Mouse (Mus musculus): ENCODE measurements around the gene Prim1. TPM values are rescaled to one million over a fixed set of nuclear protein-coding genes. Genes with fewer than 3 reads are reported as not detected.

Gene Prim1
- polyA plus RNA-seq (2014; fragmentation: Nextera tagmentation; extraction: Ambion mirVana), result 87.8 and 88.3 TPM in 2 replicates

DNA sequence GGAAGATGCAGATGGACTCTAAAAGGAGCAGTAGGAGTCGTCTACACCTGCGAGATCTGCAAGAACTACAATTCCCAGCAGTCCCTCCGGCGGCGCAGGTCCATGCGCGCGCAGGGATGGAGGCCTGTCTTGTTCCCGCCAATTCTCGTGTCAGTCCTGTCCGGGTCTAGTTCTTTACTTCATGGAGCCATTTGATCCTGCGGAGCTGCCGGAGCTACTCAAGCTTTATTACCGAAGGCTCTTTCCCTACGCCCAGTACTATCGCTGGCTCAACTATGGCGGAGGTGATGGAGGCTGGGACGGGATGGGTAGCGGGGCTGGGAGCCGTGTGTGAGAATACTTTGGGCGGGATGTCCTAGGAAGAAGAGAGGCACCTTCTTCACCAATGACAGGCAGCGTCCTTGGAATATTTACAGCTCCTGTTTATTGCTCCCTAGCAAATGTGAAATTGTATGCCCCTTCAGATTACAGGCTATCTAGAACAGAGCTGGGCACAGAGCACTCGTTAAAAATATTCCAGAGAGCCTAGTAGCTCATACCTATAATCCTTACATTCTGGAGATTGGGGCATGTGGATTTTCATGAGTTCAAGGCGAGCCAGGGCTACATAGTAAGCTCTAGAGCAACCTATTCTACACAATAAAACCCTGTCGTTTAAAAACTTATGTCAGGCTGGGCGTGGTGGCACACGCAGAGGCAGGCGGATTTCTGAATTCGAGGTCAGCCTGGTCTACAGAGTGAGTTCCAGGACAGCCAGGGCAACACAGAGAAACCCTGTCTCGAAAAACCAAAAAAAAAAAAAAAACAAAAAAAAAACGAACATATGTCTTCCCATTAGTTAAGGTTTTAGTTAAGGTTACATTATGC lies at the start of gene Prim1:
TSS of gene Prim1 (plus strand) at position 101 of the 867 bp plus-strand sequence.
- ATAC-seq (ENCODE audit: low FRiP score), result peak; percentile 96
- Histone ChIP-seq H3K9ac (ENCODE audit: low read depth, low read length) (peak within 1 kb of the TSS; percentile 58), H3K27ac (ENCODE audit: low read depth, low read length) (0 out of 2 replicates have a peak within 1 kb of the TSS, but pooled peaks have one; percentile 17), H3K27me3 (ENCODE audit: control insufficient read depth, insufficient read depth, low read length) (no peaks in the 10 kb centered on the region), H3K4me3 (ENCODE audit: low read depth, low read length) (peak within 1 kb of the TSS; percentile 54), H3K36me3 (ENCODE audit: control insufficient read depth, insufficient read depth, low read length) (0 out of 2 replicates have a peak, but pooled peaks cover 3% of the 10 kb centered on the region), H3K4me1 (replicated peaks; ENCODE audit: control insufficient read depth, insufficient read depth, low read length) (no peaks in the 10 kb centered on the region), H3K9me3 (ENCODE audit: control insufficient read depth, low read length) (no peaks in the 10 kb centered on the region), H3K4me2 (replicated peaks; ENCODE audit: low read depth, low read length) (peak within 1 kb of the TSS; percentile 52)
- WGBS, result 6% methylated on average over 31 of the region's 31 CpGs
- peak; percentile 88 for DNase-seq (ENCODE audit: low spot score)

GRCm38 (mm10) chr10:127966506-127966905 lies 48.5 kb upstream of the Prim1 start:
- 90% methylated on average over 6 of the region's 6 CpGs for WGBS
- H3K4me2 ChIP-seq (replicated peaks; ENCODE audit: low read depth, low read length), result no peak overlapping the region
- H3K27me3 ChIP-seq (ENCODE audit: control insufficient read depth, insufficient read depth, low read length), result no peaks in the 10 kb centered on the region
- H3K36me3 ChIP-seq (ENCODE audit: control insufficient read depth, insufficient read depth, low read length), result no peaks in the 10 kb centered on the region
- no peaks in the 10 kb centered on the region for H3K4me1 ChIP-seq (replicated peaks; ENCODE audit: control insufficient read depth, insufficient read depth, low read length)
- no peak overlapping the region for H3K4me3 ChIP-seq (ENCODE audit: low read depth, low read length)
- ATAC-seq (ENCODE audit: low FRiP score), result no peak
- no peak overlapping the region for H3K27ac ChIP-seq (ENCODE audit: low read depth, low read length)
- DNase-seq (ENCODE audit: low spot score), result no peak
- H3K9me3 ChIP-seq (ENCODE audit: control insufficient read depth, low read length), result no peaks in the 10 kb centered on the region
- no peak overlapping the region for H3K9ac ChIP-seq (ENCODE audit: low read depth, low read length)

DNA sequence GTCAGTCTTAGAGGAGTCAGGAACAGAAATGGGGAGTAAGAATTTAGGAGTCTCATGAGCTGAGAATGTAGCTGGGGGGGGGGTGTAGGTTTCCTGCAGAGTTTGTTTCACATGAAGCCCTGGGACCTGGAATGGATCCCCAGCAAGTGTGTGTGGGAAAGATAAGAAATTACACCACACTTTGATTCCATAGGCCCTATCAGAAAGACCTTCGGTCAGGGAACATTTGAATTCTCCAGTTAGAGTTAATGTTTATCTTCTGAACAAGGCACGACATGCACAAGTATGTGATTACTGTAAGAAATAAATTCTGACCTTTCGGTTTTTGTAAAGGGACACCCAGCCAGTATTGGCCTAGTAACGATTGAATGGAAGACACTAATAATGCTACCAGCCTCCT lies 45.1 kb upstream of the Prim1 start:
- no peaks in the 10 kb centered on the region for H3K27me3 ChIP-seq (ENCODE audit: control insufficient read depth, insufficient read depth, low read length)
- H3K4me3 ChIP-seq (ENCODE audit: low read depth, low read length), result no peak overlapping the region
- no peaks in the 10 kb centered on the region for H3K36me3 ChIP-seq (ENCODE audit: control insufficient read depth, insufficient read depth, low read length)
- 80% methylated on average over 4 of the region's 4 CpGs for WGBS
- no peak overlapping the region for H3K4me2 ChIP-seq (replicated peaks; ENCODE audit: low read depth, low read length)
- H3K4me1 ChIP-seq (replicated peaks; ENCODE audit: control insufficient read depth, insufficient read depth, low read length), result no peaks in the 10 kb centered on the region
- no peaks in the 10 kb centered on the region for H3K9me3 ChIP-seq (ENCODE audit: control insufficient read depth, low read length)
- no peak for ATAC-seq (ENCODE audit: low FRiP score)
- H3K9ac ChIP-seq (ENCODE audit: low read depth, low read length), result no peak overlapping the region
- no peak overlapping the region for H3K27ac ChIP-seq (ENCODE audit: low read depth, low read length)
- no peak for DNase-seq (ENCODE audit: low spot score)

DNA sequence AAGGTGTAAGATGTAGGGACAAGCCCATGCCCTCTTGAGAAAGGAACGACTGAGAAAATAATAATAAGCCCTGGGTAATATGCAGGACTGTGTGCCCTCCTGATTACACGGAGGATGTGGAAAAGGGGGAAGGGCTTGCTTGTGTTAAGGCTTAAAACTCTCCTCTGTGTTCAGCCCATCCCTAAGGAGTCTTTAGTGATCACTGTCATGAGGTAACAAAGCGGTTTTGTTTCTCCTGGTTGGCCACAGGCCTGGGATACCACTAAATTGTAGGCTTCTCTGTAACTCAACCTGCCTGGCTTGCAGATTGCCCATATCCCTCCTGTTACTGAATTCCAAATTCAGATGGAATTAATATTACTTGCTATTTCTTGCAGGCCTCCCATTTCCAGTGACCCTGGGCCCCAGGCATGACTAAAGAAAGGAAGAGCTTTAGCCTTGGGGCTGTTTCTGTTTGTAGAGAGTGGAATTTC lies 44.6 kb upstream of the Prim1 start:
- no peak overlapping the region for H3K4me2 ChIP-seq (replicated peaks; ENCODE audit: low read depth, low read length)
- DNase-seq (ENCODE audit: low spot score), result no peak
- no peak for ATAC-seq (ENCODE audit: low FRiP score)

DNA sequence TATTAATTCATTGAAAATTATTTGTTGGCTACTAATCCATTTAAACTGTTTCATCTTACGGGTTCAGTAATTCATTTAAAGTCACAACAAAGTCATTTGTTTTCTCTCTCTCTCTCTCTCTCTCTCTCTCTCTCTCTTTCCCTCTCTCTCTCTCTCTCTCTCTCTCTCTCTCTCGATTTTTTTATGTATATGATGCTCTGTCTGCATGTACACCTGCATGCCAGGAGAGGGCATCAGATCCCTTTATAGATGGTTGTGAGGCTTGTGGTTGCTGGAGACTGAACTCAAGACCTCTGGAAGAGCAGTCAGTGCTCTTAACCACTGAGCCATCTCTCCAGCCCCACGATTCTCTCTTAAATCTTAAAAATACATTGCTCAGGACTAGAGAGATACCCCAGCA lies 43.8 kb upstream of the Prim1 start:
- no peaks in the 10 kb centered on the region for H3K9me3 ChIP-seq (ENCODE audit: control insufficient read depth, low read length)
- H3K4me2 ChIP-seq (replicated peaks; ENCODE audit: low read depth, low read length), result no peak overlapping the region
- no peaks in the 10 kb centered on the region for H3K4me1 ChIP-seq (replicated peaks; ENCODE audit: control insufficient read depth, insufficient read depth, low read length)
- H3K27ac ChIP-seq (ENCODE audit: low read depth, low read length), result no peak overlapping the region
- ATAC-seq (ENCODE audit: low FRiP score) (no peak), DNase-seq (ENCODE audit: low spot score) (no peak)
- no peak overlapping the region for H3K9ac ChIP-seq (ENCODE audit: low read depth, low read length)
- no peaks in the 10 kb centered on the region for H3K36me3 ChIP-seq (ENCODE audit: control insufficient read depth, insufficient read depth, low read length)
- no peak overlapping the region for H3K4me3 ChIP-seq (ENCODE audit: low read depth, low read length)
- H3K27me3 ChIP-seq (ENCODE audit: control insufficient read depth, insufficient read depth, low read length), result no peaks in the 10 kb centered on the region
- WGBS, result 68% methylated on average over 3 of the region's 3 CpGs

More for the DNA sequence above, 44.6 kb upstream of the Prim1 start:
- H3K27me3 ChIP-seq (ENCODE audit: control insufficient read depth, insufficient read depth, low read length), result no peaks in the 10 kb centered on the region
- no peak overlapping the region for H3K27ac ChIP-seq (ENCODE audit: low read depth, low read length)
- H3K4me3 ChIP-seq (ENCODE audit: low read depth, low read length), result no peak overlapping the region
- 67% methylated on average over 3 of the region's 3 CpGs for WGBS
- H3K9ac ChIP-seq (ENCODE audit: low read depth, low read length), result no peak overlapping the region
- H3K9me3 ChIP-seq (ENCODE audit: control insufficient read depth, low read length), result no peaks in the 10 kb centered on the region
- no peaks in the 10 kb centered on the region for H3K4me1 ChIP-seq (replicated peaks; ENCODE audit: control insufficient read depth, insufficient read depth, low read length)
- no peaks in the 10 kb centered on the region for H3K36me3 ChIP-seq (ENCODE audit: control insufficient read depth, insufficient read depth, low read length)

DNA sequence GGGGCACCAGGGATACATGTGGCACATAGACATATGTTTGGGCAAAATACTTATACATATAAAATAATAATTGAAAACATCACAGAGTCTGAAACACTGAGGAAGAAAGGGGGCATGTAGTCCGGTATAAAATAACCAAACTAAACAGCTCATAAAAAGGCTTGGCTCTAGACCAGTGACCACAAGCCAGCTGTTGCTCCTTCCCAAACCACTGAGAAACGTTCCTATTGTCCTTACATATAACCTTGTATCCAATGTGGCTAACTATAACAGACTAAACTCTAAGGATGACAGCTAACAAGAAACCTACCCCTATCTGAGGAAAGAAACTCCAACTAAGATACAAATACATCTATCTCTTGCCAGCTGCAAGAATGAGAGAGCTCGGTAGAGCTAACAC lies 40.9 kb upstream of the Prim1 start:
- Histone ChIP-seq H3K36me3 (ENCODE audit: control insufficient read depth, insufficient read depth, low read length) (no peaks in the 10 kb centered on the region), H3K9ac (ENCODE audit: low read depth, low read length) (no peak overlapping the region), H3K4me1 (replicated peaks; ENCODE audit: control insufficient read depth, insufficient read depth, low read length) (no peaks in the 10 kb centered on the region), H3K27ac (ENCODE audit: low read depth, low read length) (no peak overlapping the region), H3K4me3 (ENCODE audit: low read depth, low read length) (no peak overlapping the region), H3K27me3 (ENCODE audit: control insufficient read depth, insufficient read depth, low read length) (no peaks in the 10 kb centered on the region), H3K9me3 (ENCODE audit: control insufficient read depth, low read length) (no peaks in the 10 kb centered on the region), H3K4me2 (replicated peaks; ENCODE audit: low read depth, low read length) (no peak overlapping the region)
- ATAC-seq (ENCODE audit: low FRiP score) (no peak), DNase-seq (ENCODE audit: low spot score) (no peak)
- 88% methylated on average over 3 of the region's 3 CpGs for WGBS

GRCm38 (mm10) chr10:127975503-127975902 lies 39.5 kb upstream of the Prim1 start:
- no peaks in the 10 kb centered on the region for H3K36me3 ChIP-seq (ENCODE audit: control insufficient read depth, insufficient read depth, low read length)
- DNase-seq (ENCODE audit: low spot score), result no peak
- no peak for ATAC-seq (ENCODE audit: low FRiP score)
- H3K27ac ChIP-seq (ENCODE audit: low read depth, low read length), result no peak overlapping the region
- no peaks in the 10 kb centered on the region for H3K4me1 ChIP-seq (replicated peaks; ENCODE audit: control insufficient read depth, insufficient read depth, low read length)
- H3K9me3 ChIP-seq (ENCODE audit: control insufficient read depth, low read length), result no peaks in the 10 kb centered on the region
- no peak overlapping the region for H3K9ac ChIP-seq (ENCODE audit: low read depth, low read length)
- no peak overlapping the region for H3K4me2 ChIP-seq (replicated peaks; ENCODE audit: low read depth, low read length)
- 52% methylated on average over 1 of the region's 1 CpGs for WGBS
- no peaks in the 10 kb centered on the region for H3K27me3 ChIP-seq (ENCODE audit: control insufficient read depth, insufficient read depth, low read length)
- no peak overlapping the region for H3K4me3 ChIP-seq (ENCODE audit: low read depth, low read length)

GRCm38 (mm10) chr10:127984650-127985049 lies 30.3 kb upstream of the Prim1 start:
- DNase-seq (ENCODE audit: low spot score), result no peak
- H3K27ac ChIP-seq (ENCODE audit: low read depth, low read length), result peak overlapping the region; percentile 81
- H3K36me3 ChIP-seq (ENCODE audit: control insufficient read depth, insufficient read depth, low read length), result no peaks in the 10 kb centered on the region
- ATAC-seq (ENCODE audit: low FRiP score), result no peak
- no peak overlapping the region for H3K4me2 ChIP-seq (replicated peaks; ENCODE audit: low read depth, low read length)
- H3K27me3 ChIP-seq (ENCODE audit: control insufficient read depth, insufficient read depth, low read length), result no peaks in the 10 kb centered on the region
- no peak overlapping the region for H3K9ac ChIP-seq (ENCODE audit: low read depth, low read length)
- H3K4me3 ChIP-seq (ENCODE audit: low read depth, low read length), result no peak overlapping the region
- 77% methylated on average over 5 of the region's 5 CpGs for WGBS
- H3K9me3 ChIP-seq (ENCODE audit: control insufficient read depth, low read length), result no peaks in the 10 kb centered on the region
- H3K4me1 ChIP-seq (replicated peaks; ENCODE audit: control insufficient read depth, insufficient read depth, low read length), result peaks cover 3% of the 10 kb centered on the region; the same call in 1 of the 2 replicates

GRCm38 (mm10) chr10:127985601-127986000 lies 29.4 kb upstream of the Prim1 start:
- ATAC-seq (ENCODE audit: low FRiP score) (peak; percentile 78; the same call in 1 of the 2 replicates), DNase-seq (ENCODE audit: low spot score) (peak; percentile 70)
- Histone ChIP-seq H3K4me2 (replicated peaks; ENCODE audit: low read depth, low read length) (peak overlapping the region; percentile 17; the same call in 1 of the 2 replicates), H3K27ac (ENCODE audit: low read depth, low read length) (peak overlapping the region; percentile 83), H3K4me1 (replicated peaks; ENCODE audit: control insufficient read depth, insufficient read depth, low read length) (peaks cover 3% of the 10 kb centered on the region; the same call in 1 of the 2 replicates), H3K27me3 (ENCODE audit: control insufficient read depth, insufficient read depth, low read length) (no peaks in the 10 kb centered on the region), H3K4me3 (ENCODE audit: low read depth, low read length) (no peak overlapping the region), H3K36me3 (ENCODE audit: control insufficient read depth, insufficient read depth, low read length) (no peaks in the 10 kb centered on the region), H3K9ac (ENCODE audit: low read depth, low read length) (no peak overlapping the region), H3K9me3 (ENCODE audit: control insufficient read depth, low read length) (no peaks in the 10 kb centered on the region)
- WGBS, result 21% methylated on average over 8 of the region's 8 CpGs

Measured in hindbrain, embryonic 11.5 days (tissue).